Mouse (Mus musculus): Measurements from ENCODE around the gene Rps6ka2. TPM values are rescaled to one million over a fixed set of nuclear protein-coding genes. Genes with fewer than 3 reads are reported as not detected.
"Not testable (repeated sequence)": the region's sequence is repeated elsewhere in the genome, so short reads cannot be mapped to it uniquely, and the experiment has no call there.

Rps6ka2 gene
- polyA plus RNA-seq (2012; rRNA removed) = 12.3 and 15.0 TPM in 2 replicates

DNA sequence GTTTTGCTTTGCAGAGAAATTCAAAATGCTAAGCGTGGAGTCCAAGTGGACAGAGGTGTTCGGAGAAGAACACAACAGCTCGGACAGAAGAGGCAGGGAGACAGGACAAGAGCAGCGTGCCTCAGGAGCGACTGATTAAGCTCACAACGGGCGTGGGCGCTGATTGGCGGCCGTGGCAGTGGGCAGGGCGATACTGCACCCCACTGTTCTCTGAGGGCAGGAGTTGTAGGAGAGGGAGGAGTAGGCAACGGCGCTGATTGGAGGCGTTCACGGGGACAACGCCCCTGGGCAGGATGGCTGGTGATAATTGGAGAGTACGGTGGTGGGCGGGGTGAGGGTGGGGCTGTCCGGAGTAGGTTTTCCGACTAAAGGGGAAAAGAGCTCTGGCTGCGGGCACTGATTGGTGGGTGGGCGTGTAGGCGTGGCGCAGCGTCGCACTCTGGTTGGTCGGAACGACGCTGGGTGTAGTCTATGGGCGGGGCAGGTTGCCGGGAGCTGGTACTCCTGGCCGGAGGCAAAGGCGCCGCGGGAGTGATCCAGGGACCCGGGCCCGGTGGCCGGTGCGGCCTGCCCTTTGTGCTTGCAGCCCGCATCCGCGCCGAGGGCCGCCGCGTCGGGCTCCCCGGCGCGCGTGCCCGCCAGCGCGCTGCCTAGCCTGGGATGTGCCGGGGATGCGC lies at the start of gene Rps6ka2:
Gene Rps6ka2, plus strand, starts transcription at position 489 of the 677 bp plus-strand sequence.
- peak; percentile 75 for DNase-seq (ENCODE audit: low read depth)

- DNase-seq (ENCODE audit: low read depth) = not testable (repeated sequence)
Observed at GRCm38 (mm10) chr17:7120835-7121234, 49.1 kb upstream of the Rps6ka2 start.

DNA sequence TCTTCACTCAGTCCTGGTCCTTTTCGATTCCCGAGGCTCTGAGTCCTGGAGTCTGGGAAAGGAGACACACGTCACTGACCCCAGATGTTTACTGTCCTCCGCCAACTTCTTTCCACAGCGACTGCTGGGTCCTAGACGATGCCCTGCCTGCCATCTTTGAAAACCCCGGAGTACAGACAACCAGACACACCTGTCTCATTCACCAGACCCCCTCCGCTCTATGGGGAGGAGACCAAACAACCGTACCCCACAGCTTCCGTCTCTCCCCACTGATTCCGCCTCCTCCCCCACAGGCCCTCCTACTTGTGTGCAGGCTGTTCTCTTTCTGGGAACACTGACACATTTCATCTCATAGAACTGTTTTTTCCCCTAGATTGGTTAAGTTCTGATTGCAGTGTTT lies 47.4 kb upstream of the Rps6ka2 start:
- DNase-seq (ENCODE audit: low read depth) = not testable (repeated sequence)

DNA sequence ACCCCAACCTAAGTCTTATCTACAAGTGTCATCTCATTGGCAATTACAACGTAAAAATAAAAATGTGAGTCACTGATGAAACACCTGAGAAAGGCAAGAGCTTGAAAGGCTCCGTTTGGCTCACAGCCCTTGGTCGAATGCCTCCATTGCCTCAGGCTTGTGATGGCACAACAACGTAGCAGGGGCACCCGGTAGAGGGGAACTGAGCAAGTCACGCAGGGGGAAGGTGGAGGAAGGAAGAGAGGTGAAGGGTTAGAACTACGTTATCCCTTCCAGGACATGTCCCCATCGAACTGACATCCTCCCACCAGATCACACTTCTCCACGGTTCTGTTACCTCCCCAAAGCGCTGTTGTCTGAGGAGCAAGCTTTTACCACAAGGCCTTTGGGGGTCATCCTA lies 43.4 kb upstream of the Rps6ka2 start:
- not testable (repeated sequence) for DNase-seq (ENCODE audit: low read depth)

DNA sequence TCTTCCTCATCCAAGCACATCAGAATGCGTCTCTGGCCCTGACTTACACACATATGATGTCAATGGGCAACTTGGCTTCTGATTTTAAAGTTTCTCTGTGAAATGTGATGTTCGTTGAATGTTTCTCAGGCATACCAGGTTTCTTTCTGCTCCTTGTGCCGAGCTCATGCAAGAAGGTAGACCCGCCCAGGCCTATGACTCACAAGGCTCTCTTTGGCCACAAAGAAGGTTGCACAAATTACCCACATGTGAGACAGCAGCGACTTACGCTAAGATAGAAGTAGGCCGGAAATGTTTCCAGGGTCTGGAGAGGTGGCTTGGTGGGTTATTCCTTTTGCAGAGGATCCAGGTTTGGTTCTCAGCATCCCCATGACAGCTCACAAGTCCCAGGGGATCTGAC lies 35.9 kb upstream of the Rps6ka2 start:
- not testable (repeated sequence) for DNase-seq (ENCODE audit: low read depth)

GRCm38 (mm10) chr17:7135277-7135676 lies 34.6 kb upstream of the Rps6ka2 start:
- DNase-seq (ENCODE audit: low read depth) = not testable (repeated sequence)

DNA sequence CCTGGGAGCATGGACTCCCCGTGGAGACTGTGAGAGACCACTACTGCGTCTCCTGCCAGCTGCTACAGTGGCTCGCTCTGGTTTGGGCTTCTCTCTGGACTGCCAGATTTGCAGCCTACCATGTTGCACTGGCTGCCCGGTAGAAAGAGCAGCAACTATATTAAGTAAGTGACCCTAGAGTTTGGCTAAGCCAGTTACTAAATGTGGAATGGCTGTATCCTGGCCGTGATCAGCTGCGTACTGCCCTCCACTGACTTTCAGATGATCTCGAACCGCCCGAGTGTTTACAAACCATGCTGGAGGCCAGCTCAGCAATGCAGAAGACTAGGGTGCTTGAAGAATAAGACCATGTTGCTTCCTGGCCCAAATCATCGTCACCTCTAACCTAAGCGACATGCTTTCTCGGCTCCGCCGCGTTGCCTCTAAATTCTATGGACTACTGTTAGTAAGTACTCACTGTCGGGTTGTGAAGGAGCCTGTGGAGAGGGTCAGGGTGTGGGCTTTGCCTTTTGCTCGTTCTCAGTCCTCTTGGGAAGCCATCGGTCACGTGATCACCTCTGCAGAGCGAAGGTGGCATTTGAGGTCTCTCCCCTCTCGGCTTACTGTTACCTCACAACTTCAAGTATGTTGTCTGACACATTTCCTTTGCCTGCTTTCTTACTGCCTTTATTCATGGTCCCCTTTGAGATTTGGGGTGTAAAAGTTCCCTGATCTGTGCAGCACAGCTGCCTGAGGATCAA lies 31.6 kb upstream of the Rps6ka2 start:
- DNase-seq (ENCODE audit: low read depth) = no peak

DNA sequence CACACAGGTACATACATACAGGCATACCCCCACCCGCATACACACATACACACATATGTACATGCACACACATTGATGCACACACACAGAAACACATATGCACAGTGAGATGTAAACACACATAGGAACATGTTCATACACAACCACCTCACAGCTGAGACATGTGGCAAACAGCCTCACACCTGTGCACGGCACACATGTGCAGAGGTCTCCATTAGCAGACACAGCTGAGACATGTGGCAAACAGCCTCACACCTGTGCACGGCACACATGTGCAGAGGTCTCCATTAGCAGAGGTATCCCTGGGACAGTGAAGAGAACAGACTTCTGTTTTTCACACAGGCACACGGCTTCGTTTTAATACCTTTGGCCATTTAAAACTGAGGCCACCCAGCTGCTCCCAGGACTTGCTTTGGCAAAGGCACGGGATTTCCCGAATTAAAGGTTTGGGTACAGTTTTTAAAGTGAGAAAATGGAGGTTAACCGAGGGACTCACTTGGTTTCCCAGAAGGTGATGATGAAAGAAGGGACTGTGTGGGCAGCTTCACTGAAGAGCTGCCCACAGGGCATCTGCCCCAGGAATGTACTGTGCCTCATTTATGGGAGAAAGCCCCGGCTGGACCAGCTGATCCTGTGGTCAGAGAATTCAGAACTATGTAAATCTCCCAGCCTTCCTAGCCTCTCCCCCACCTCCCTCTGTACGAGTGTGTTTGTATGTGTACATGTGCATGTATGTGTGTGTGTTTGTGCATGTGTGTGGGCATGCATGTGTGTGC lies 29.3 kb upstream of the Rps6ka2 start:
- DNase-seq (ENCODE audit: low read depth) = no peak

DNA sequence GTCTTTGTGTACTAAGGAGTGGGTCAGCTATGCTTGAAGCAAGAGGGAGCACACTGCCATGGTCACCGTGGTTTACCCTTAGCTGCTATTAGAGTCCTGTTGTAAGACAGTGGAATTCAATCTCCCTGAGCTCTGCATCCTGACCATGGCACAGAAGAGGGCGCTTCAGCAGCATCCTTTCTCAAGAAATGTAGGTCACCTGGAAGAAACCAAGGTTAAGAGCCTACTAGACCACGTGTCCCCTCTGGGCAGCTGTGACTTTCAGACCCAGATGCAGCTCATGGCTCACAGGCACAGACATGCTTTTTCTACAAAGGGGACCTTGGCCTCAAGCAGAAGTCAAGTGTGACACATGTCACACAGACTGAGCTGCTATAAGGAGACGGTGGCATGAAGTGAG lies 27.5 kb upstream of the Rps6ka2 start:
- DNase-seq (ENCODE audit: low read depth) = no peak

DNA sequence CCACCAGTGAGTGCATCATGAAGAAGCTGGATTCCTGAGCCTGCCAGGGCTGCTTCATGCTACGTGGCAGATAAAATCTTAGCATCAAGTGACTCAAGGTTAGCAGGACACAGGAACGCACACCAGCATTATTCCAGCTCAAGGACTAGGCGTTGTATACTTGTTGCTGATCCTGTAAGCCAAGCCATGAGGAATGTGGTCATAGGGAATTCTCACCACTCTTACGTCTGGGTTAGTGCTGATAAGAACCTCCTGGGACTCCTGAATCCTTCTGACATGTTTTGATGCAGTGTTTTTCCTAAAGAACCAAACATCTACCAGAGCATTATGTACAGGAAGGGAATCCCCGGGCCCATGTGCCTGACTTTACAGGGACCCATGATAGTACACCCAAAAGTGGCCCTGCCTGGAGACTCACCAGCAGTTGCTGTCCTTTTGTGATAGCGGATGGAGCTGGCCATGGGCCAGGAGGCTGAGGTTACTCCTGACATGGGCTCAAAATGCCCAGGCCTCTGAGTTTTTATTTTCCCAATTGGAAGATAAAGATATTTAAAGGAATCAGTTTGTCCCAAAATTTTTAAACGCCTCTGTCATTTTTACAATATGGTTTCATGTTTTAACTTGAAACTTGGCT lies 25.9 kb upstream of the Rps6ka2 start:
- no peak for DNase-seq (ENCODE audit: low read depth)

GRCm38 (mm10) chr17:7145373-7146058 lies 24.4 kb upstream of the Rps6ka2 start:
- DNase-seq (ENCODE audit: low read depth) = no peak

- DNase-seq (ENCODE audit: low read depth) = no peak
Observed at GRCm38 (mm10) chr17:7146479-7146878, 23.4 kb upstream of the Rps6ka2 start.

GRCm38 (mm10) chr17:7147920-7148321 lies 22.0 kb upstream of the Rps6ka2 start:
- DNase-seq (ENCODE audit: low read depth) = no peak

DNA sequence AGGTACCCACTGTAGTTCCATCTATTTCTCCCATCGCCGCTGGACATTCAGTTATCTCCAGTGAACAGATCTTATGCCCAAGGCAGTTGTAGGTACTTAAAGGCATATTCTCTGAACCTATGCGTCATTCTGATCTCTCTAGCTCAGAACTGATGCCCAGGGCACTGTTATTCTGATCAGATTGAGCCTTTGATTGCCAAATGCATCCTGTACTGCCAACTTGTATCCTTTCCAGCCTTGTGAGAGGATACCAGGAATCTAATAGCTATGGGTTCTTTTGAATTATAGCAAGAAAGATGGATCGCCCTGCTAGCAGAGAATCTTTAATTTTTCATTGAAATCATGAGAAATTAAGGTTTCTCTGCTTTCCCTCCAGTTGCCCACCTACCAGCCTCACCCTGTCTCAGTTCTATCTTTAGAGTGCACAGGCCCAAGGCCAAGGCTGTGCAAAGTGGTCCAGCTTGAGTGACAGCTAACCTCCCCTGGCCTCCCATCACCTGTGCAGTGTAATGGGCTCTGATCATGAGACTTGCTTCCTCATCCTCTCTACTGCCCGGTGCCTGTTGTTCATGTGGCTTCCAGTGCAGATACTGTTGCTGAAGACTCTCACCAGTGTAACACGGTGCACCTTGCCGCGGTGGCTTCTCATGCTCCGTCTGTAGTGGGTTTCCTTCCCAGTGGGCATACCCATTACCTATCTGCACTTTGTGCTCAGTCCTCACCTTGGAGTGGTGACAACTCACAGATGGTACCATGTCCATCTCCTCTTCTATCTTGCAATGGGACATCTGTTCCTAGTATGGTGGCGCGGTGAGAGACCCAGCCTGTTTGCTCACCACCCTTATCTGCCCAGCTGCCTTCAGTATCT lies 20.4 kb upstream of the Rps6ka2 start:
- no peak for DNase-seq (ENCODE audit: low read depth)

DNA sequence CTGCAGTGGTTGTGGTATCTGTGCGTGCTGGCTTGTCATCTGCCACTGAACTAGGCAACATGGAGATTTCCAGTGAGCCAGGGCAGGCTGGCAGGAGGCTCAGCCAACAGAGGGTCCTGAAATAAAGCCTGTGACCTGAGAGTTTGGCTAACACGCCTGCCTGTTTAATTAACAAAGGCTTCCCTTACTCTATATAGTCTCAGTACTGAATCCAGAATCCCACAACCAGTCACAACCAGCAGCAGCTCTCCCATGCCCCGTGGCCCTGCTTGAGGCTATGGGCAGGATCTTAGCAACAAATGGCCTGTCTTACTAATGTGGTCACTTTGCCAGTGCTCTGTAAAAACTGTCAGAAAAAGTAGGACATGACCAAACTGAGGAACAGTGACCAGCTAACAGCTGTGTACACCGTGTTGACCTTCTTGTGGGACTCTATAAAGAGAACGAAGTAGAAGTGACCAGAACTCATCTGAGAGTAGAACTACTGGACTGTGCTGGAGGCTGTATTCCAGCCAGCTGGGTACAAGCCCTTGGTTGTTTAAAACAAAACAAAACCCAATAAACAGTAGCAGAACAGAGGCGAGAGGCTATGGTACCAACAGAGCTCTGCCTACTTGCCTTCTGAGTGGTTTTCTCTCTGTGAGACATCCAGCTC lies 18.3 kb upstream of the Rps6ka2 start:
- no peak for DNase-seq (ENCODE audit: low read depth)

- no peak for DNase-seq (ENCODE audit: low read depth)
Observed at GRCm38 (mm10) chr17:7152662-7153061, 17.3 kb upstream of the Rps6ka2 start.

- DNase-seq (ENCODE audit: low read depth) = no peak
Observed at GRCm38 (mm10) chr17:7163955-7164354, 6.0 kb upstream of the Rps6ka2 start.

GRCm38 (mm10) chr17:7165524-7165923 lies 4.4 kb upstream of the Rps6ka2 start:
- DNase-seq (ENCODE audit: low read depth) = no peak

DNA sequence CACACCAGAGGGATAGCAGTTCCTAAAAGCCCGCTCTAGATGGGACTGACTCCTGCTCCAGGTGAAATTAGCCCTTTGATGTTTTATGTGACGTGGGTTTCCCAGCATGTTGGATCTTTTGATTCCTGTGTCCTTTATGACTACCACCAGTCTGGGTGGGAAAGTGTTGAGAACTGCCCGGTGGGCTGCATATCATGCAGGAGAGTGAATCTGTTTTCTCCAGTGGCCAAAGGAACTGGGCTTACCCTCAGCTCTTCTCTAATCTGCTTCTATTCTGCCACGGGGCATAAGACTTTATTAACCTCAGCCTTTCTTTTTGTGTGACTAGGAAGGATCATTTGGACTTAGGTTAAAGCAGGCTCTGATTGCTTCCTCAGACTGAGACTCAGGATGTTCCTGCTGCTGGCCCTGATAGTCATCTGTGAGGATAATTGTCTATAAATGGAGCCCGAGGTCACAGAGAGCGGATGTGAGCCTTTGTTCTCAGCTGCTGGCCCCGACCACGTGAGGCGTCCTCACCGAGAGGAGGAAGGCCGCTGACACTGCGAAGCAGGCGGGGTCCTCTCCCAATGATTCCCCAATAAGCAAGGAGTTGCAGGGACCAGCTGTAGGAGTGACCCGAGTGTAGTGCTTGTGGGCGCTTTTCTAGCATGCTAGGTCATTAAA lies 821 bp upstream of the Rps6ka2 start:
- no peak for DNase-seq (ENCODE audit: low read depth)
